Mouse (Mus musculus): Measurements from ENCODE around the gene Abcd3.
"Not testable (repeated sequence)": the region's sequence is repeated elsewhere in the genome, so short reads cannot be mapped to it uniquely, and the experiment has no call there.

The Abcd3 gene

GRCm38 (mm10) chr3:121818736-121819396 is 3.8 kb upstream of the Abcd3 start:
- no peak for DNase-seq (ENCODE audit: low spot score in 2 of 2)

GRCm38 (mm10) chr3:121815549-121816235 is 590 bp upstream of the Abcd3 start:
- no peak for DNase-seq (ENCODE audit: low spot score in 2 of 2)

GRCm38 (mm10) chr3:121814413-121814864 is 663 bp downstream of the Abcd3 start:
- no peak for DNase-seq (ENCODE audit: low spot score in 2 of 2)

- DNase-seq (ENCODE audit: low spot score in 2 of 2), result no peak
These were observed 1.3 kb downstream of the Abcd3 start for GRCm38 (mm10) chr3:121813834-121814233.

GRCm38 (mm10) chr3:121808246-121808645 is 6.9 kb downstream of the Abcd3 start:
- no peak for DNase-seq (ENCODE audit: low spot score in 2 of 2)

- no peak for DNase-seq (ENCODE audit: low spot score in 2 of 2)
These were observed 20.9 kb downstream of the Abcd3 start for GRCm38 (mm10) chr3:121794214-121794613.

- DNase-seq (ENCODE audit: low spot score in 2 of 2), result no peak
These were observed 22.9 kb downstream of the Abcd3 start for GRCm38 (mm10) chr3:121792246-121792645.

GRCm38 (mm10) chr3:121790442-121790841 is 24.7 kb downstream of the Abcd3 start:
- no peak for DNase-seq (ENCODE audit: low spot score in 2 of 2)

- DNase-seq (ENCODE audit: low spot score in 2 of 2), result no peak
These were observed 25.3 kb downstream of the Abcd3 start for GRCm38 (mm10) chr3:121789790-121790189.

GRCm38 (mm10) chr3:121783020-121783419 is 32.1 kb downstream of the Abcd3 start:
- DNase-seq (ENCODE audit: low spot score in 2 of 2), result no peak

- peak; percentile 80 to 85 for DNase-seq (ENCODE audit: low spot score in 2 of 2)
These were observed 37.2 kb downstream of the Abcd3 start for GRCm38 (mm10) chr3:121777943-121778342.

GRCm38 (mm10) chr3:121773336-121773735 is 41.8 kb downstream of the Abcd3 start:
- DNase-seq (ENCODE audit: low spot score in 2 of 2), result not testable (repeated sequence)

- DNase-seq (ENCODE audit: low spot score in 2 of 2), result no peak
These were observed 46.3 kb downstream of the Abcd3 start for GRCm38 (mm10) chr3:121768770-121769169.

GRCm38 (mm10) chr3:121766818-121767217 is 48.3 kb downstream of the Abcd3 start:
- no peak for DNase-seq (ENCODE audit: low spot score in 2 of 2)

- DNase-seq (ENCODE audit: low spot score in 2 of 2), result no peak
These were observed 49.1 kb downstream of the Abcd3 start for GRCm38 (mm10) chr3:121766048-121766447.

- DNase-seq (ENCODE audit: low spot score in 2 of 2), result no peak
These were observed 52.8 kb downstream of the Abcd3 start for GRCm38 (mm10) chr3:121762056-121762852.

- no peak for DNase-seq (ENCODE audit: low spot score in 2 of 2)
These were observed 56.7 kb downstream of the Abcd3 start for GRCm38 (mm10) chr3:121758373-121758772.

GRCm38 (mm10) chr3:121755152-121755551 is 60.0 kb downstream of the Abcd3 start:
- DNase-seq (ENCODE audit: low spot score in 2 of 2), result no peak

GRCm38 (mm10) chr3:121754319-121755090 is 60.6 kb downstream of the Abcd3 start:
- not testable (repeated sequence) for DNase-seq (ENCODE audit: low spot score in 2 of 2)

GRCm38 (mm10) chr3:121741186-121741848 is 73.8 kb downstream of the Abcd3 start:
- peak in 1 of 2 experiments; percentile 6 for DNase-seq (ENCODE audit: low spot score in 2 of 2)

Data from right cerebral cortex, postnatal 10 days (tissue).